Mouse (Mus musculus) hindbrain, embryonic 12.5 days (tissue): ENCODE results near the gene Slc22a23. TPM values are rescaled to one million over a fixed set of nuclear protein-coding genes. Genes with fewer than 3 reads are reported as not detected.

ENCODE experiments used
- ATAC-seq: fragments of 200-750 bp; cut with Nextera tagmentation; 2 replicates; pipeline ENCODE4 v1.8.0; 2017; ENCODE audit warnings: moderate TSS enrichment; ENCODE audit not compliant: low FRiP score
- H3K27ac ChIP-seq: fragments of 300-500 bp; sonication (generic); 2 replicates; pipeline ENCODE4 v1.5.1; 2016; ENCODE audit warnings: mild to moderate bottlenecking
- H3K27me3 ChIP-seq: fragments of 300-500 bp; sonication (generic); 2 replicates; pipeline ENCODE4 v1.6.1; 2016; ENCODE audit warnings: mild to moderate bottlenecking
- H3K36me3 ChIP-seq: fragments of 300-500 bp; sonication (generic); 2 replicates; pipeline ENCODE4 v1.6.1; 2016; ENCODE audit warnings: mild to moderate bottlenecking
- H3K4me1 ChIP-seq: fragments of 300-500 bp; sonication (generic); 2 replicates; pipeline ENCODE4 v1.6.1; 2016
- H3K4me2 ChIP-seq: fragments of 300-500 bp; sonication (generic); replicated peaks from 2 replicates; pipeline ENCODE4 v1.6.1; 2016; ENCODE audit warnings: mild to moderate bottlenecking
- H3K4me3 ChIP-seq: fragments of 300-500 bp; sonication (generic); 2 replicates; pipeline ENCODE4 v1.5.1; 2016; ENCODE audit warnings: mild to moderate bottlenecking
- H3K9ac ChIP-seq: fragments of 300-500 bp; sonication (generic); 2 replicates; pipeline ENCODE4 v1.6.1; 2016; ENCODE audit warnings: mild to moderate bottlenecking, moderate library complexity
- H3K9me3 ChIP-seq: fragments of 300-500 bp; sonication (generic); replicated peaks from 2 replicates; pipeline ENCODE4 v1.6.1; 2016; ENCODE audit warnings: mild to moderate bottlenecking
- WGBS: fragments of 180-500 bp; shearing (Covaris S2); methylation state at CpG from one replicate; pipeline ENCODE4 v1.1.7; 2016; 5-methylcytosine and 5-hydroxymethylcytosine counted together
- polyA plus RNA-seq: library from polyadenylated mRNA; unstranded; fragments of >200 nt; fragmentation: Nextera tagmentation; extraction: Ambion mirVana; gene quantifications from 2 replicates; pipeline ENCODE4 v1.2.1, GENCODE M21; 2016

The Slc22a23 gene
- polyA plus RNA-seq, 1 experiment from 2014 or later, result 16.1 TPM

GRCm38 (mm10) chr13:34129485-34130225 lies 215.3 kb downstream of the Slc22a23 start:
- Histone ChIP-seq H3K4me3 (peak overlapping the region; percentile 86), H3K4me2 (peak overlapping the region; percentile 62), H3K9ac (peak overlapping the region; percentile 96), H3K27ac (peak overlapping the region; percentile 100), H3K4me1 (peaks cover 35% of the 10 kb centered on the region), H3K27me3 (no peaks in the 10 kb centered on the region), H3K9me3 (no peaks in the 10 kb centered on the region), H3K36me3 (peaks cover 18% of the 10 kb centered on the region)
- ATAC-seq, result peak; percentile 18; the same call in 1 of the 2 replicates
- under 1% methylated on average over 31 of the region's 31 CpGs for WGBS

Other genes starting within 250 kb of the Slc22a23 start
- gene Tubb2b, start 214.7 kb downstream of the Slc22a23 start, polyA plus RNA-seq, result 363 and 373 TPM in 2 replicates
- gene Psmg4, start 182.2 kb downstream of the Slc22a23 start, polyA plus RNA-seq, result 80.5 and 93.8 TPM in 2 replicates